Mouse (Mus musculus) heart, adult 2 months (tissue): Measurements from ENCODE around the gene Tnfrsf11a.

Experiments
- CTCF ChIP-seq: fragments of 200-600 bp; IDR thresholded peaks from 2 replicates; pipeline ENCODE4 v1.8.1; 2022; ENCODE audit warnings: antibody characterized with exemption, mild to moderate bottlenecking, moderate library complexity
- POLR2A ChIP-seq: fragments of 200-500 bp; IDR thresholded peaks from 2 replicates; pipeline ENCODE4 v1.6.1; 2011; ENCODE audit warnings: mild to moderate bottlenecking, low read depth, low read length, control low read depth; ENCODE audit not compliant: insufficient read depth

DNA sequence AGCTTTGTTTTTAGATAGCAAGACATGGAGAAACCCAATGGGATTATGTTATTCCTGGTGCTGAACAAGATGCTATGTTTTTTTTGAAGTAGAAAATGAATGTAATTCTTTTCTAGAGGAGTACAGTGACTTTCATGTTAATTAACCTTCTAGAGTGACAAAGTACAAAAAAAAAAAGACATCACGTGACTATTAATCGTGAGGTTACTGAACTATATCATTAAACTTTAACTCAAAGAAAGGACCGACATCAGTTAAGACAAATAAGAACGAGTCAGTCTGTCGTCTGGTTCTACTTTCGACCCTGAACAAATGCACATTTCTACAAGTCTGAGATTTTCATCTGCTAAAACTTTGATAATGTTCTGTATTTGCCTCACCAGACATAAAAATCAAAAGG is 42.2 kb upstream of the Tnfrsf11a start:
- TF ChIP-seq CTCF (no peak), POLR2A (no peak)
